Mouse (Mus musculus) MEL (cell line): ENCODE measurements around the gene Itgb3bp. TPM values are rescaled to one million over a fixed set of nuclear protein-coding genes. Genes with fewer than 3 reads are reported as not detected.

Experiments
- DNase-seq: peaks from one replicate; pipeline ENCODE4 v3.0.0; 2011; ENCODE audit warnings: low read depth, low spot score
- H3K27ac ChIP-seq: 2 replicates; pipeline ENCODE4 v1.5.1; 2012; ENCODE audit warnings: low read depth, mild to moderate bottlenecking, control low read depth, low read length, moderate library complexity; ENCODE audit not compliant: control insufficient read depth
- H3K27me3 ChIP-seq, 2 experiments: fragments of 150-350 bp in 1 of 2; sonication (generic) in 1 of 2; 2 replicates each; pipeline ENCODE4 v1.6.1; 2012; ENCODE audit warnings: low read length in 2 of 2, mild to moderate bottlenecking in 2 of 2, improper control_type of control experiment in 1 of 2, moderate library complexity in 1 of 2; ENCODE audit not compliant: insufficient read depth in 2 of 2, control insufficient read depth in 1 of 2
- H3K36me3 ChIP-seq, 2 experiments: 2 replicates each; pipeline ENCODE4 v1.6.1; 2012 to 2014; ENCODE audit warnings: low read length in 2 of 2, improper control_type of control experiment in 1 of 2, inconsistent platforms in 1 of 2, mild to moderate bottlenecking in 1 of 2; ENCODE audit not compliant: insufficient read depth in 2 of 2, control insufficient read depth in 1 of 2
- H3K4me1 ChIP-seq, 2 experiments: fragments of 150-350 bp in 1 of 2; sonication (generic) in 1 of 2; 2 replicates each; pipeline ENCODE4 v1.6.1; 2012; ENCODE audit warnings: low read length in 2 of 2, improper control_type of control experiment in 1 of 2, mild to moderate bottlenecking in 1 of 2; ENCODE audit not compliant: insufficient read depth in 2 of 2, control insufficient read depth in 1 of 2
- H3K4me3 ChIP-seq, 2 experiments: fragments of 150-350 bp in 1 of 2; sonication (generic) in 1 of 2; 2 replicates each; pipeline ENCODE4 v1.5.1; 2012; ENCODE audit warnings: low read depth in 2 of 2, low read length in 2 of 2, mild to moderate bottlenecking in 2 of 2, moderate library complexity in 2 of 2, control low read depth in 1 of 2, improper control_type of control experiment in 1 of 2; ENCODE audit not compliant: control insufficient read depth in 1 of 2, insufficient read depth in 1 of 2
- H3K79me2 ChIP-seq: 2 replicates; pipeline ENCODE4 v1.6.1; 2012; ENCODE audit warnings: mild to moderate bottlenecking, low read length, moderate library complexity; ENCODE audit not compliant: control insufficient read depth, poor library complexity, insufficient read depth
- H3K9ac ChIP-seq: 2 replicates; pipeline ENCODE4 v1.6.1; 2012; ENCODE audit warnings: low read depth, mild to moderate bottlenecking, control low read depth, low read length, moderate library complexity; ENCODE audit not compliant: control insufficient read depth, poor library complexity, severe bottlenecking
- H3K9me3 ChIP-seq: fragments of 150-350 bp; sonication (generic); replicated peaks from 2 replicates; pipeline ENCODE4 v1.6.1; 2012; ENCODE audit warnings: mild to moderate bottlenecking, low read length, improper control_type of control experiment, moderate library complexity; ENCODE audit not compliant: insufficient read depth
- CHD1 ChIP-seq: IDR thresholded peaks from 2 replicates; pipeline ENCODE4 v1.6.1; 2012; ENCODE audit warnings: low read depth, mild to moderate bottlenecking, inconsistent platforms, low read length, improper control_type of control experiment
- CHD2 ChIP-seq: IDR thresholded peaks from 2 replicates; pipeline ENCODE4 v1.6.1; 2011; ENCODE audit warnings: low read length, improper control_type of control experiment
- E2F4 ChIP-seq: IDR thresholded peaks from 2 replicates; pipeline ENCODE4 v1.6.1; 2011; ENCODE audit warnings: low read depth, low read length, improper control_type of control experiment, borderline replicate concordance
- EP300 ChIP-seq, 2 experiments: IDR thresholded peaks; 2 replicates each; pipeline ENCODE4 v1.6.1; 2011; ENCODE audit warnings: improper control_type of control experiment in 2 of 2, low read length in 2 of 2, low read depth in 1 of 2, mild to moderate bottlenecking in 1 of 2
- GABPA ChIP-seq: IDR thresholded peaks from 2 replicates; pipeline ENCODE4 v1.6.1; 2012; ENCODE audit warnings: low read depth, mild to moderate bottlenecking, inconsistent platforms, low read length, improper control_type of control experiment, moderate library complexity
- MAX ChIP-seq: IDR thresholded peaks from 2 replicates; pipeline ENCODE4 v1.6.1; 2011; ENCODE audit warnings: low read length, improper control_type of control experiment
- MXI1 ChIP-seq: IDR thresholded peaks from 2 replicates; pipeline ENCODE4 v1.6.1; 2011; ENCODE audit warnings: mild to moderate bottlenecking, low read depth, low read length, improper control_type of control experiment
- MYC ChIP-seq: IDR thresholded peaks from 2 replicates; pipeline ENCODE4 v1.6.1; 2011; ENCODE audit warnings: low read depth, mild to moderate bottlenecking, low read length, improper control_type of control experiment, moderate library complexity
- NRF1 ChIP-seq: IDR thresholded peaks from 2 replicates; pipeline ENCODE4 v1.6.1; 2014; ENCODE audit warnings: low read depth, mild to moderate bottlenecking, inconsistent platforms, low read length, improper control_type of control experiment, moderate library complexity; ENCODE audit not compliant: poor library complexity, insufficient read depth, severe bottlenecking
- TAL1 ChIP-seq: IDR thresholded peaks from 2 replicates; pipeline ENCODE4 v1.6.1; 2012; ENCODE audit warnings: mild to moderate bottlenecking, inconsistent platforms, low read length, moderate library complexity, mixed read lengths
- TBP ChIP-seq: IDR thresholded peaks from 2 replicates; pipeline ENCODE4 v1.8.0; 2011; ENCODE audit warnings: low read depth, low read length, improper control_type of control experiment
- UBTF ChIP-seq: IDR thresholded peaks from 2 replicates; pipeline ENCODE4 v1.6.1; 2012; ENCODE audit warnings: low read depth, mild to moderate bottlenecking, inconsistent platforms, low read length, improper control_type of control experiment, moderate library complexity, borderline replicate concordance; ENCODE audit not compliant: insufficient read depth
- USF1 ChIP-seq: IDR thresholded peaks from 2 replicates; pipeline ENCODE4 v1.6.1; 2014; ENCODE audit warnings: low read depth, mild to moderate bottlenecking, inconsistent platforms, low read length, improper control_type of control experiment, moderate library complexity
- USF2 ChIP-seq, 2 experiments: IDR thresholded peaks; 2 replicates each; pipeline ENCODE4 v1.6.1; 2011 to 2012; ENCODE audit warnings: improper control_type of control experiment in 2 of 2, low read length in 2 of 2, borderline replicate concordance in 1 of 2, inconsistent platforms in 1 of 2, low read depth in 1 of 2, mild to moderate bottlenecking in 1 of 2; ENCODE audit not compliant: insufficient read depth in 1 of 2
- ZNF384 ChIP-seq: IDR thresholded peaks from 2 replicates; pipeline ENCODE4 v1.6.1; 2012; ENCODE audit warnings: low read depth, mild to moderate bottlenecking, inconsistent platforms, low read length, improper control_type of control experiment
- polyA plus RNA-seq, 2 experiments: library from polyadenylated mRNA; stranded (reverse) in 1 of 2; unstranded in 1 of 2; fragments of >175 nt in 1 of 2; fragments of >200 nt in 1 of 2; gene quantifications; 2 replicates each; pipeline versions ENCODE4 v1.2.1 to v1.2.4; 2012; ENCODE audit warnings: low replicate concordance in 2 of 2, low read depth in 1 of 2; ENCODE audit not compliant: insufficient read length in 2 of 2, insufficient read depth in 1 of 2, missing spikeins in 1 of 2
- total RNA-seq: library from RNA; depleted of rRNA; stranded (reverse); fragments of 300-350 nt; gene quantifications from 2 replicates; pipeline ENCODE4 v1.2.3, GENCODE M21; 2012

Itgb3bp gene
- total and polyA plus RNA-seq, 3 experiments = 5.5 to 6.5 TPM; not detected in 1

GRCm38 (mm10) chr4:99939711-99940505 lies 10.3 kb upstream of the Itgb3bp start:
- no peaks in the 10 kb centered on the region for H3K9me3 ChIP-seq
- no peak overlapping the region for H3K9ac ChIP-seq
- no peak overlapping the region for H3K4me3 ChIP-seq
- no peaks in the 10 kb centered on the region for H3K79me2 ChIP-seq
- H3K27me3 ChIP-seq = no peaks in the 10 kb centered on the region
- no peaks in the 10 kb centered on the region for H3K4me1 ChIP-seq
- H3K27ac ChIP-seq = no peak overlapping the region
- DNase-seq = no peak
- no peaks in the 10 kb centered on the region for H3K36me3 ChIP-seq
- TF ChIP-seq MAX (no peak), TBP (no peak), CHD1 (no peak), CHD2 (no peak), TAL1 (no peak), NRF1 (no peak), USF1 (no peak), MYC (no peak)

GRCm38 (mm10) chr4:99936278-99936677 lies 6.7 kb upstream of the Itgb3bp start:
- H3K4me1 ChIP-seq = 0 out of 4 replicates have a peak, but pooled peaks cover 0 to 5% of the 10 kb centered on the region in 2 experiments
- no peaks in the 10 kb centered on the region for H3K27me3 ChIP-seq
- H3K9me3 ChIP-seq = no peaks in the 10 kb centered on the region
- H3K36me3 ChIP-seq = no peaks in the 10 kb centered on the region
- TF ChIP-seq E2F4 (no peak), GABPA (no peak), UBTF (no peak), ZNF384 (no peak), MXI1 (no peak), USF2 (IDR thresholded peaks at IDR 0.05; ENCODE audit: borderline replicate concordance in 1 of 2, insufficient read depth in 1 of 2, low read depth in 1 of 2, low read length in 2 of 2) (no peak), EP300 (IDR thresholded peaks at IDR 0.05; ENCODE audit: low read depth in 1 of 2, low read length in 2 of 2) (no peak)
- H3K27ac ChIP-seq = no peak overlapping the region
- no peaks in the 10 kb centered on the region for H3K79me2 ChIP-seq
- DNase-seq = no peak
- H3K4me3 ChIP-seq = no peak overlapping the region
- no peak overlapping the region for H3K9ac ChIP-seq
